Mouse (Mus musculus) urinary bladder, adult 18-20 months (tissue): ENCODE data around the gene Qpct.
A peak's percentile ranks its signal among the peaks of the same experiment; 100 is the strongest.
"Not testable (repeated sequence)": the region's sequence is repeated elsewhere in the genome, so short reads cannot be mapped to it uniquely, and the experiment has no call there.

Experiments
- DNase-seq, 2 experiments: peaks; one replicate each; pipeline ENCODE4 v3.0.0; 2022; ENCODE audit warnings: low spot score in 2 of 2, mixed read lengths in 2 of 2

Qpct gene

DNA sequence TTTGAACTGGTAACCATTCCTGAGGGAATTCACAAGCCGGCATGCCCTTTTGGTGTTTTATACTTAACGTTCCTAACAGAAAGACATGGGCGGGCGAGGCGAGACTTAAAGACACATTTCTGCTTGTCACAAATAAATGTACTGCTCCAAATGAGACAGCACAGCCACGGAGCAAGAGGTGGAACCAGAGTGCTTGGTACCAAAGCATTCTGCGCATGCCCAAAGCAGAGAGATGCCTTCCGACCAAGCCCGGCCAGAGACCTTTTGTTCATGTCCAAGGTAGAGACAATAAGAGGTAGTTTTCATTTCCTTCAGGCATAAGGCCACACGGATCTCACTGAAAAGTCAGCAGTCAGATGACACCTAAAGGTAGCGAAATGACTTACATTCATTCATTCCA is 20.2 kb downstream of the Qpct start:
- no peak for DNase-seq

DNA sequence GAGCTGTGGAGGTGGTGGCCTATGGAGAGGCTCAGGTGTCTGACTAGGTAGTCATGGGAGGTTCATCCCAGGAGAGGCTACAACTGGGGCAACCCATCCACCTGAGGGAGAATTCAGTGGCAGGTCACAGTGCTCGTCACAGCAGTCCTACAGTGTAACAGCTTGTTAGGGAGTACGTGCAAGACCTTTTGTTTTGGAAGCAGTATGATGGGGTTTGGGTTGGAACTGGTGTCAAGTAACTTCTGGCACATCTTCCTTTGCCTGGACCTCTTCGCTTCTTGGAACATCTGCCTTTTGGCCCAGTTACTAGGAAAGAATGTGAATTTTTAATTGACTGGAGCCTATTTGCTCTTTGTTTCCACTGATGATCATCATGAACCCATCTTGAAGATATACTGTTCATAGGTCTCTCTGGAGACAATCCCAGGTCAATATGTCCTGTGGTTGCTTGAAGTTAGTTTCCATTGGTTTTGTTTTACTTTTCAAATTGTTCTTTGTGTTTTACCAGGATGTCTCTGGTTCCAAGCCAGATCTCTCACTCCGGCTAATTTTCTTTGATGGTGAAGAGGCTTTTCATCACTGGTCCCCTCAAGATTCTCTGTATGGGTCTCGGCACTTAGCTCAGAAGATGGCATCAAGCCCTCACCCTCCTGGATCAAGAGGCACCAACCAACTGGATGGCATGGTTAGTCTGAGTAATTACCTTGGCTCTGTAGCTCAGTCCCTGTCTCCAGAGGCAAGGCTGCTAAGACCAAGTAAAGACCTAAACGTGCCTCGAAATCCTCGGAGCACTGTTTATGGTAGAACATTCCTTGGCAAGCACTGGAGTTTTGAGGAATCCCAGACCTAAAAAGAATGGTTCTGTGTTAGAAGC is 25.5 kb downstream of the Qpct start:
- DNase-seq, result no peak

DNA sequence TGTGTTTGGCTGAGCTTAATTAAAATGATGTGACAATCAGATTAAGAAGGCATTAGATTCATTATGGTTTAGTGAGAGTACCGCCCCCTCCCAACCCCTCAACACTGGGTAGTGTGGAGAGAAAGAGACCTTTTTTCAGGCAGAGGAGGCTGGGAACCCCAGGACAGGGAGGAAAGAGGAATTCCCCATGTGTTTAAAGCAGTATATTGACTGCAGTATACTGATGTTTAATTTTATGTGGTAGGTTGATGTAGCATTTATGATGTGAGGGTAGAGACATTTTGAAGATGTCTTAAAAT is 26.1 kb downstream of the Qpct start:
- no peak for DNase-seq

- no peak for DNase-seq
Observed at GRCm38 (mm10) chr17:79078248-79078647, 26.5 kb downstream of the Qpct start.

DNA sequence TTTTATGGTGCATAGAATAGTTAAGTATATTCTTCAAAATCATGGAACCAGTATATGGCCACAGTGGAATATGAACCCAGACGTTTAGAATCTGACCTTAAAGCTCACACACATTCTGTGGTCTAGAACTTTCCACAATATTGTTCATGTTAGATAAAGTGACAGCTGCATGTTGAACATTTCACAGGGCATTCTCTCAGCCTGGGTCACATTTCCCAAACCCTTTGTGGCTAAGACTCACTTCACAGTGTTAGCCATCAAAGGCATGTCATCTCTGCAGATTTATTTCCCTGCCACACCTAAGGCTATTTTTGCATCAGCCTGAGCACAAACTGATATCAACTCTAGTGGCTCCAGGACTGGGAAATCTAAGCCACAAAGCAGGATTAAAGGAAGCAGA is 40.0 kb downstream of the Qpct start:
- no peak for DNase-seq

DNA sequence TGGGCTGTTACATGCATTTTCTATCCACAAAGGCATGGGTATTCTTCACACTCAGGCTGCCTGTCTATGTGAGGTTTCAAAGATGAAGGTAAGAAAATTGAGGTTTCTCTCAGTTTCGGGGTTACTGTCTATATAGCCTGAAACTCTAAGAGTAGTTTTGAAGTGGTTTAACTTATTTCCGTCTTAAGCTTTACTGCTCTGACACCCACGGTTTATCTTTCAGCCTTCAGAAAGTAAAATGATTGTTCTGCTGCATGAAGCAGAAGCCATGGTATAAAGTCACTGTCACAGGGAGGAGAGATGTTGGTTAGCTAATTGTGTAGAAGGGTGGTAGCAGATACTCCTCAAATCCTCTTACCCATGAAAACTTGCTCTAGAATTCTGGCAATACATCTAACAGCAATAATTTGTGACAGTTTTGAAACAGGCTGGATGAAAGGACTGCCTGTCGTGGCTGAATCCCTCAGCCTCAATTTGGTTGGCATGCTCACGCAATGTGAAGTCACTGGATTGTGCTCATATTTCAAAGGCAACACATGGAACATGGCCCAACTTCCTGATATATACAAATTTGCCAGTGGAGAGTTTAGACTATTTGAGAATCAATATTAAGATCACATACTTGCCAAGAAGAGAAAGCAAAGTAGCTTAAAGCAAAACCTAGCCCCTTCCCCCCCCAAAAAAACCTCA is 41.7 kb downstream of the Qpct start:
- DNase-seq, result no peak

- DNase-seq, result no peak
Observed at GRCm38 (mm10) chr17:79095624-79096023, 43.9 kb downstream of the Qpct start.

GRCm38 (mm10) chr17:79099866-79100265 is 48.2 kb downstream of the Qpct start:
- DNase-seq, result no peak

- no peak for DNase-seq
Observed at GRCm38 (mm10) chr17:79108238-79108637, 56.5 kb downstream of the Qpct start.

- no peak for DNase-seq
Observed at GRCm38 (mm10) chr17:79109576-79109975, 57.9 kb downstream of the Qpct start.

- DNase-seq, result peak in 1 of 2 experiments; percentile 29
Observed at GRCm38 (mm10) chr17:79110936-79111348, 59.2 kb downstream of the Qpct start.

DNA sequence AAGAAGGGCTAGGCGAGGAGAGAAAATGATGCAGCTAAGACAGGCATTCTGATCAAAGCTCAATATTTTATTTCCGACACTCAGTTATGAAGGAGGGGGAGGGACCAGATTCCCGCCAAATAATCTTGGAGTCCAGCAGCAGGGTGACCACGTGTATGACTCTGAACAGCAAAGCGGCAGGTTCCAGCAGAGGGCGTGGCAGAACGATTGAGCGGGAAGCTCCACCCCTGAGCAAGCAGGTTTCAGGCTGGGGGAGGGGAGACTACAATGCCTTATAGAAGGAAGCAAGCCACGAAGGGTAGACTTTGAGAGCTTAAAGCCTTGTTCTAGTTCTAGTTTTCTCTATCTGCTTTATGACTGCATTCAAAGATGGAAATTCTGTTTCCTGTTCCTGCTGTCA is 63.5 kb downstream of the Qpct start:
- DNase-seq, result not testable (repeated sequence)

DNA sequence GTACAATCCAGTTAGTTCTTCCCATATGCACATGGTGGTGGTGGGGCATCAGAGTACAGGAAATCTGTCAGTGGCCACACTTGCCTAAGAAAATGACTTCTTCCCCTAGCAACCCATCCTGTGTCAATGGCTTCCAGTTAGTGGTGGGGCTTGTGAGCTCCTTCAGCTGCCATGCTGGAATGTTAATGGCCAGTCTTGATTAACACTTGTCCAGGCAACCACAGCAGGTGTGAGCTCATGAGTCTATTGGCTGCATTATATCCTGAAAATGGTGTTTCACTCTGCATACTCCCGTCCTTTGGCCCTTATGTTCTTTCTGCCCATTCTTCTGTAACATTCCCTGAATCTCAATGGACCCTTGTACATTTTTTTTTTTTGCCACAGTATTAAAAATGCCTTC is 67.4 kb downstream of the Qpct start:
- DNase-seq, result no peak

GRCm38 (mm10) chr17:79120269-79120668 is 68.6 kb downstream of the Qpct start:
- no peak for DNase-seq

DNA sequence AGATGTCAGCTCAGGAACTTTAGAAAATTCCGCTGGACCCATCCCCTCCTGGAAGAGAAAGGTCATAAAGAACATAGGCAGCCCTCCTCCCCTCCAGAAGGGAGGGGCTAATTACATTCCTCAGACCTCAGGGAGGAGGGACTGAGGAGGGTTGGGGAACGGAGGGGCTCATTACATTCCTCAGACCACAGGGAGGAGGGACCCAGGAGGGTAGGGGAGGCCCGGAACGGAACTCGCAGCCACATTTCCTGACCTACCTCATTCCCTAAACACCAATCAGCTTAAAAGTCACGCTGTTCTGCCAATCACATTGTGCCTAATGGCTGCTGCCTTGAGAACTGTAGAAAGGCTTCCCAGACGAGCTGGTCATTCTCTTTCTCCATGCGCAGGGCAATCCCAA is 82.0 kb downstream of the Qpct start:
- no peak for DNase-seq

DNA sequence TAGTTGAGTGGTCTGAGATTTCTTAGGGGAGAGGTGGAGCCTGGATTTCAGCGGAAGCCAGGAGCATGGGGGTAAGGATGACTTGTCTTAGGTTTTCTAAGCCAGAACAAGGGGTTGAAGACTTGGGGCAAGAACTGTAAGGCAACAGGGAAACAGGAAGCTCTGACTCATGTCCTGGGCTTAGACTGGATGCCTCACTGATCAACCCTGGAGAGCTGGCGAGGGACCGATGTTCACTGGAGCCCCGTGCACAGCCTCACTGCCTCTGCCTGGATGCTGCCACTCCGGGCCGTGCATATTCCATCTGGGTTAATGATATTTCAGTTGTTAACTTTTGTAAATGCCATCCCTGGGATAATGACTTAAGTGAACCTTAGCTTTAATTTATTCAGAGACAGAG is 84.1 kb downstream of the Qpct start:
- no peak for DNase-seq

GRCm38 (mm10) chr17:79136401-79136800 is 84.7 kb downstream of the Qpct start:
- DNase-seq, result no peak
